Mouse (Mus musculus): ENCODE results near the gene Sorbs2. TPM values are rescaled to one million over a fixed set of nuclear protein-coding genes. Genes with fewer than 3 reads are reported as not detected.
A peak's percentile ranks its signal among the peaks of the same experiment; 100 is the strongest.

Gene Sorbs2
- polyA plus RNA-seq, 1 experiment: 13.9 TPM

GRCm38 (mm10) chr8:45506376-45506775, 1.2 kb upstream of the Sorbs2 start:
- H3K36me3 ChIP-seq (ENCODE audit: control insufficient read depth, insufficient read depth, low read length): no peaks in the 10 kb centered on the region
- H3K27me3 ChIP-seq (replicated peaks; ENCODE audit: control insufficient read depth, insufficient read depth, low read length): no peaks in the 10 kb centered on the region
- 77% methylated on average over 4 of the region's 4 CpGs for WGBS
- TF ChIP-seq POLR2A (IDR thresholded peaks at IDR 0.05; ENCODE audit: low read depth, low read length): no peak
- TF ChIP-seq CTCF (conservative IDR thresholded peaks at IDR 0.05; ENCODE audit: insufficient read depth, insufficient read length, low read depth, low read length): no peak
- H3K4me1 ChIP-seq (ENCODE audit: control insufficient read depth, insufficient read depth, low read length): no peaks in the 10 kb centered on the region
- H3K4me3 ChIP-seq (ENCODE audit: insufficient read depth, low read depth, low read length): no peak overlapping the region
- no peak for DNase-seq
- no peak overlapping the region for H3K27ac ChIP-seq (ENCODE audit: insufficient read depth, low read depth, low read length)

- 51% methylated on average over 8 of the region's 8 CpGs for WGBS
- H3K27ac ChIP-seq (ENCODE audit: insufficient read depth, low read depth, low read length): no peak overlapping the region
- H3K36me3 ChIP-seq (ENCODE audit: control insufficient read depth, insufficient read depth, low read length): no peaks in the 10 kb centered on the region
- DNase-seq: no peak
- no peaks in the 10 kb centered on the region for H3K27me3 ChIP-seq (replicated peaks; ENCODE audit: control insufficient read depth, insufficient read depth, low read length)
- TF ChIP-seq POLR2A (IDR thresholded peaks at IDR 0.05; ENCODE audit: low read depth, low read length) (no peak), CTCF (conservative IDR thresholded peaks at IDR 0.05; ENCODE audit: insufficient read depth, insufficient read length, low read depth, low read length) (no peak)
- H3K4me3 ChIP-seq (ENCODE audit: insufficient read depth, low read depth, low read length): no peak overlapping the region
- no peaks in the 10 kb centered on the region for H3K4me1 ChIP-seq (ENCODE audit: control insufficient read depth, insufficient read depth, low read length)
These were observed 333 bp upstream of the Sorbs2 start for GRCm38 (mm10) chr8:45507277-45507633.

GRCm38 (mm10) chr8:45508521-45509104, 1.0 kb downstream of the Sorbs2 start:
- no peak for DNase-seq
- 86% methylated on average over 7 of the region's 7 CpGs for WGBS
- Histone ChIP-seq H3K4me3 (ENCODE audit: insufficient read depth, low read depth, low read length) (no peak overlapping the region), H3K27ac (ENCODE audit: insufficient read depth, low read depth, low read length) (no peak overlapping the region), H3K27me3 (replicated peaks; ENCODE audit: control insufficient read depth, insufficient read depth, low read length) (no peaks in the 10 kb centered on the region), H3K4me1 (ENCODE audit: control insufficient read depth, insufficient read depth, low read length) (no peaks in the 10 kb centered on the region), H3K36me3 (ENCODE audit: control insufficient read depth, insufficient read depth, low read length) (no peaks in the 10 kb centered on the region)
- no peak for TF ChIP-seq CTCF (conservative IDR thresholded peaks at IDR 0.05; ENCODE audit: insufficient read depth, insufficient read length, low read depth, low read length)
- no peak for TF ChIP-seq POLR2A (IDR thresholded peaks at IDR 0.05; ENCODE audit: low read depth, low read length)

GRCm38 (mm10) chr8:45512369-45512768, 4.8 kb downstream of the Sorbs2 start:
- Histone ChIP-seq H3K27ac (ENCODE audit: insufficient read depth, low read depth, low read length) (no peak overlapping the region), H3K27me3 (replicated peaks; ENCODE audit: control insufficient read depth, insufficient read depth, low read length) (no peaks in the 10 kb centered on the region), H3K4me1 (ENCODE audit: control insufficient read depth, insufficient read depth, low read length) (no peaks in the 10 kb centered on the region), H3K36me3 (ENCODE audit: control insufficient read depth, insufficient read depth, low read length) (no peaks in the 10 kb centered on the region), H3K4me3 (ENCODE audit: insufficient read depth, low read depth, low read length) (no peak overlapping the region)
- DNase-seq: no peak
- TF ChIP-seq POLR2A (IDR thresholded peaks at IDR 0.05; ENCODE audit: low read depth, low read length): no peak
- no peak for TF ChIP-seq CTCF (conservative IDR thresholded peaks at IDR 0.05; ENCODE audit: insufficient read depth, insufficient read length, low read depth, low read length)

GRCm38 (mm10) chr8:45521595-45521994, 14.0 kb downstream of the Sorbs2 start:
- Histone ChIP-seq H3K4me3 (ENCODE audit: insufficient read depth, low read depth, low read length) (no peak overlapping the region), H3K36me3 (ENCODE audit: control insufficient read depth, insufficient read depth, low read length) (no peaks in the 10 kb centered on the region), H3K4me1 (ENCODE audit: control insufficient read depth, insufficient read depth, low read length) (no peaks in the 10 kb centered on the region), H3K27me3 (replicated peaks; ENCODE audit: control insufficient read depth, insufficient read depth, low read length) (no peaks in the 10 kb centered on the region), H3K27ac (ENCODE audit: insufficient read depth, low read depth, low read length) (no peak overlapping the region)
- DNase-seq: peak; percentile 22
- no peak for TF ChIP-seq POLR2A (IDR thresholded peaks at IDR 0.05; ENCODE audit: low read depth, low read length)
- no peak for TF ChIP-seq CTCF (conservative IDR thresholded peaks at IDR 0.05; ENCODE audit: insufficient read depth, insufficient read length, low read depth, low read length)
- WGBS: 31% methylated on average over 6 of the region's 6 CpGs

- no peaks in the 10 kb centered on the region for H3K4me1 ChIP-seq (ENCODE audit: control insufficient read depth, insufficient read depth, low read length)
- WGBS: 74% methylated on average over 2 of the region's 2 CpGs
- H3K27ac ChIP-seq (ENCODE audit: insufficient read depth, low read depth, low read length): no peak overlapping the region
- no peaks in the 10 kb centered on the region for H3K36me3 ChIP-seq (ENCODE audit: control insufficient read depth, insufficient read depth, low read length)
- H3K27me3 ChIP-seq (replicated peaks; ENCODE audit: control insufficient read depth, insufficient read depth, low read length): no peaks in the 10 kb centered on the region
- DNase-seq: no peak
- H3K4me3 ChIP-seq (ENCODE audit: insufficient read depth, low read depth, low read length): no peak overlapping the region
- TF ChIP-seq CTCF (conservative IDR thresholded peaks at IDR 0.05; ENCODE audit: insufficient read depth, insufficient read length, low read depth, low read length): no peak
- TF ChIP-seq POLR2A (IDR thresholded peaks at IDR 0.05; ENCODE audit: low read depth, low read length): no peak
These were observed 20.1 kb downstream of the Sorbs2 start for GRCm38 (mm10) chr8:45527708-45528107.

- DNase-seq: no peak
- no peaks in the 10 kb centered on the region for H3K27me3 ChIP-seq (replicated peaks; ENCODE audit: control insufficient read depth, insufficient read depth, low read length)
- H3K27ac ChIP-seq (ENCODE audit: insufficient read depth, low read depth, low read length): no peak overlapping the region
- no peak overlapping the region for H3K4me3 ChIP-seq (ENCODE audit: insufficient read depth, low read depth, low read length)
- TF ChIP-seq CTCF (conservative IDR thresholded peaks at IDR 0.05; ENCODE audit: insufficient read depth, insufficient read length, low read depth, low read length) (no peak), POLR2A (IDR thresholded peaks at IDR 0.05; ENCODE audit: low read depth, low read length) (no peak)
- no peaks in the 10 kb centered on the region for H3K4me1 ChIP-seq (ENCODE audit: control insufficient read depth, insufficient read depth, low read length)
- no peaks in the 10 kb centered on the region for H3K36me3 ChIP-seq (ENCODE audit: control insufficient read depth, insufficient read depth, low read length)
- WGBS: 60% methylated on average over 2 of the region's 2 CpGs
These were observed 21.3 kb downstream of the Sorbs2 start for GRCm38 (mm10) chr8:45528890-45529289.

Data from kidney, adult 2 months (tissue).